Mouse (Mus musculus) stomach, embryonic 16.5 days (tissue): ENCODE measurements around the gene Nod1. TPM values are rescaled to one million over a fixed set of nuclear protein-coding genes. Genes with fewer than 3 reads are reported as not detected.

Source experiments
- ATAC-seq: fragments of 200-750 bp; cut with Nextera tagmentation; 2 replicates; pipeline ENCODE4 v1.8.0; 2017; ENCODE audit warnings: moderate number of reproducible peaks, moderate TSS enrichment; ENCODE audit not compliant: insufficient read depth, low FRiP score
- H3K27ac ChIP-seq: fragments of 300-500 bp; sonication (generic); 2 replicates; pipeline ENCODE4 v1.5.1; 2014; ENCODE audit warnings: low read length
- H3K27me3 ChIP-seq: fragments of 300-500 bp; sonication (generic); 2 replicates; pipeline ENCODE4 v1.6.1; 2014; ENCODE audit warnings: low read length, control low read depth, mixed read lengths; ENCODE audit not compliant: control insufficient read depth, insufficient read depth
- H3K36me3 ChIP-seq: fragments of 300-500 bp; sonication (generic); 2 replicates; pipeline ENCODE4 v1.6.1; 2014; ENCODE audit warnings: low read length; ENCODE audit not compliant: control insufficient read depth, insufficient read depth
- H3K4me1 ChIP-seq: fragments of 300-500 bp; sonication (generic); 2 replicates; pipeline ENCODE4 v1.6.1; 2014; ENCODE audit warnings: low read length, control low read depth, mixed read lengths; ENCODE audit not compliant: control insufficient read depth, insufficient read depth
- H3K4me2 ChIP-seq: fragments of 300-500 bp; sonication (generic); 2 replicates; pipeline ENCODE4 v1.6.1; 2014; ENCODE audit warnings: low read depth, low read length, mixed read lengths
- H3K4me3 ChIP-seq: fragments of 300-500 bp; sonication (generic); replicated peaks from 2 replicates; pipeline ENCODE4 v1.5.1; 2014; ENCODE audit warnings: mild to moderate bottlenecking, low read length
- H3K9ac ChIP-seq: fragments of 300-500 bp; sonication (generic); 2 replicates; pipeline ENCODE4 v1.6.1; 2014; ENCODE audit warnings: low read length
- H3K9me3 ChIP-seq: fragments of 300-500 bp; sonication (generic); replicated peaks from 2 replicates; pipeline ENCODE4 v1.6.1; 2016; ENCODE audit warnings: low read length, control low read depth; ENCODE audit not compliant: control insufficient read depth
- WGBS: fragments of 180-500 bp; shearing (Covaris S2); extraction: QIAGEN DNeasy Blood & Tissue Kit; methylation state at CpG from one replicate; pipeline ENCODE4 v1.1.7; 2014; 5-methylcytosine and 5-hydroxymethylcytosine counted together
- polyA plus RNA-seq: library from polyadenylated mRNA; unstranded; fragments of >200 nt; fragmentation: Nextera tagmentation; extraction: Ambion mirVana; gene quantifications from 2 replicates; pipeline ENCODE4 v1.2.1, GENCODE M21; 2015

Nod1 gene
- polyA plus RNA-seq, 1 experiment from 2014 or later, result 9.8 TPM

DNA sequence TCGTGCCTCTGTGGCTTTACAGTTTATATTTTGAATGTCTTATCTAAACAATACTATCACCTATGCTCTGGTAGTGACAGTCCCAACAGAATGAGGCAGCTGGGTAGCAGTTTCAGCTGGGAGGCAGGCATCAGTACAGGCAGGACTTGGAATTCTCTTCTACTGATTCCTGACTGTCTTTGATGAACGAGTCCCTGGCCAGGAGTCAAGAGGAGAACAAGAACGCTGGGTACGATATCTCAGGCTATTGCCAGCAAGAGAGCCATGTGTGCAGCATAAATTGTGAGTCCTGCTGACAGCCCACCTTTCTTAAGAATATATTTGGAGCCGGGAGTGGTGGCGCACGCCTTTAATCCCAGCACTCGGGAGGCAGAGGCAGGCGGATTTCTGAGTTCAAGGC is 1.9 kb downstream of the Nod1 start:
- WGBS, result 55% methylated on average over 9 of the region's 9 CpGs
- no peak for ATAC-seq

GRCm38 (mm10) chr6:54969801-54970200 is 2.6 kb downstream of the Nod1 start:
- Histone ChIP-seq H3K27me3 (no peaks in the 10 kb centered on the region), H3K27ac (no peak overlapping the region), H3K4me3 (no peak overlapping the region), H3K9me3 (no peaks in the 10 kb centered on the region), H3K4me2 (no peak overlapping the region), H3K36me3 (no peaks in the 10 kb centered on the region), H3K9ac (no peak overlapping the region), H3K4me1 (peaks cover 3% of the 10 kb centered on the region; the same call in 1 of the 2 replicates)
- WGBS, result 64% methylated on average over 2 of the region's 2 CpGs
- ATAC-seq, result no peak

More for the DNA sequence above, 1.9 kb downstream of the Nod1 start:
- H3K36me3 ChIP-seq, result no peaks in the 10 kb centered on the region
- H3K4me2 ChIP-seq, result no peak overlapping the region
- peaks cover 3% of the 10 kb centered on the region; the same call in 1 of the 2 replicates for H3K4me1 ChIP-seq
- no peaks in the 10 kb centered on the region for H3K27me3 ChIP-seq
- no peak overlapping the region for H3K9ac ChIP-seq
- H3K9me3 ChIP-seq, result no peaks in the 10 kb centered on the region
- H3K27ac ChIP-seq, result no peak overlapping the region
- no peak overlapping the region for H3K4me3 ChIP-seq

GRCm38 (mm10) chr6:54967591-54967990 is 4.8 kb downstream of the Nod1 start:
- no peak for ATAC-seq
- Histone ChIP-seq H3K4me1 (no peaks in the 10 kb centered on the region), H3K4me2 (no peak overlapping the region), H3K9me3 (no peaks in the 10 kb centered on the region), H3K36me3 (no peaks in the 10 kb centered on the region), H3K27ac (no peak overlapping the region), H3K9ac (no peak overlapping the region), H3K27me3 (no peaks in the 10 kb centered on the region), H3K4me3 (no peak overlapping the region)
- WGBS, result 39% methylated on average over 10 of the region's 10 CpGs

GRCm38 (mm10) chr6:54965234-54965633 is 7.2 kb downstream of the Nod1 start:
- Histone ChIP-seq H3K36me3 (no peaks in the 10 kb centered on the region), H3K27me3 (no peaks in the 10 kb centered on the region), H3K4me3 (no peak overlapping the region), H3K4me1 (no peaks in the 10 kb centered on the region), H3K27ac (no peak overlapping the region), H3K9ac (no peak overlapping the region), H3K9me3 (no peaks in the 10 kb centered on the region), H3K4me2 (no peak overlapping the region)
- WGBS, result 36% methylated on average over 5 of the region's 5 CpGs
- ATAC-seq, result no peak

GRCm38 (mm10) chr6:54964755-54965154 is 7.7 kb downstream of the Nod1 start:
- H3K9me3 ChIP-seq, result no peaks in the 10 kb centered on the region
- 49% methylated on average over 1 of the region's 1 CpGs for WGBS
- no peak overlapping the region for H3K4me2 ChIP-seq
- no peak overlapping the region for H3K9ac ChIP-seq
- H3K27me3 ChIP-seq, result no peaks in the 10 kb centered on the region
- ATAC-seq, result no peak
- no peaks in the 10 kb centered on the region for H3K4me1 ChIP-seq
- no peak overlapping the region for H3K4me3 ChIP-seq
- H3K36me3 ChIP-seq, result no peaks in the 10 kb centered on the region
- H3K27ac ChIP-seq, result no peak overlapping the region; the same call in 1 of the 2 replicates

DNA sequence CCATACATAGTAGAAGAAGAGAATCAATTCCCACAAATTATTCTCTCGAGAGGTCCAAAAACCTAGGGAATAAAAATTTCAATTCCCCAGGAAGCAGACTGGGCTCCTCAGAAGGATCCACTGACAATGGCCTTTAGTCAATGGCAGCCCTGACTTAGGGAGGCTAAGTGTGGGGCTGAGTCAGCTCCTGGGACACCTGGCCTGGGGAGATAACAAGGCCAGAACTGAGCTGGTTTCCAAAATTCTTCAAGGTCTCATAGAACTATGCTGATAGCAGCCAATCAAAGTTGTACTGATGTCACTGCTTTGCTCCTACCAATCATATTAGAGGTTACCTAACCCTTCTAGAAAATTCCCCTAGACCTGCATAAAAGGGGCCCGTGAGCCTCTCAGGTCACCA is 8.8 kb downstream of the Nod1 start:
- no peak overlapping the region for H3K9ac ChIP-seq
- H3K4me3 ChIP-seq, result no peak overlapping the region
- H3K4me1 ChIP-seq, result no peaks in the 10 kb centered on the region
- no peaks in the 10 kb centered on the region for H3K9me3 ChIP-seq
- no peaks in the 10 kb centered on the region for H3K36me3 ChIP-seq
- no peak overlapping the region for H3K4me2 ChIP-seq
- ATAC-seq, result no peak
- 73% methylated on average over 2 of the region's 2 CpGs for WGBS
- H3K27ac ChIP-seq, result no peak overlapping the region
- no peaks in the 10 kb centered on the region for H3K27me3 ChIP-seq

GRCm38 (mm10) chr6:54957655-54958054 is 14.8 kb downstream of the Nod1 start:
- H3K36me3 ChIP-seq, result no peaks in the 10 kb centered on the region
- H3K9ac ChIP-seq, result no peak overlapping the region
- no peak for ATAC-seq
- no peak overlapping the region for H3K4me3 ChIP-seq
- H3K9me3 ChIP-seq, result no peaks in the 10 kb centered on the region
- H3K4me1 ChIP-seq, result peaks cover 6% of the 10 kb centered on the region; the same call in 1 of the 2 replicates
- H3K27ac ChIP-seq, result no peak overlapping the region
- 81% methylated on average over 8 of the region's 8 CpGs for WGBS
- no peaks in the 10 kb centered on the region for H3K27me3 ChIP-seq
- H3K4me2 ChIP-seq, result no peak overlapping the region

DNA sequence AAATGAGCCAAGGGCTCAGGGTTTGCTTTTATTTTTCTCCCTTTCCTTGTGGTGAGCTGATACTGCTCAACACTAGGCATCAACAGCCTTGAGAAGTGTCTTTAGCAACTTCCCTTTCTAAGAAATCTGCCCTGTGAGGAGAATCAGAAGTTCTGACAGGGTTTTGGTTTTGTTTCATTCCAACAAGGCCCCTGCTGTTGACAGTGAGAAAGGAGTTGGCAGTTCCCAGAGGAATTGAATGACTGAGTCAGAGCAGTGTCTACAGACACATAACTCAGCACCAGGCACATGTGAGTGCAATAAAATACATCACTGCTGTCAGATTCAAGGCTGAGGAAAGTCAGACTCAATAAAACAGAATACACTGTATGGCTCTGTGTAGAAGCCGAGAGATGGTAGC is 16.0 kb downstream of the Nod1 start:
- WGBS, result 50% methylated on average over 1 of the region's 1 CpGs

GRCm38 (mm10) chr6:54955949-54956348 is 16.5 kb downstream of the Nod1 start:
- Histone ChIP-seq H3K4me3 (no peak overlapping the region), H3K4me1 (peaks cover 6% of the 10 kb centered on the region; the same call in 1 of the 2 replicates), H3K27ac (peak overlapping the region; percentile 21; the same call in 1 of the 2 replicates), H3K9ac (no peak overlapping the region), H3K27me3 (no peaks in the 10 kb centered on the region), H3K9me3 (no peaks in the 10 kb centered on the region), H3K4me2 (no peak overlapping the region), H3K36me3 (no peaks in the 10 kb centered on the region)
- no peak for ATAC-seq

More for the DNA sequence above, 16.0 kb downstream of the Nod1 start:
- peaks cover 6% of the 10 kb centered on the region; the same call in 1 of the 2 replicates for H3K4me1 ChIP-seq
- H3K36me3 ChIP-seq, result no peaks in the 10 kb centered on the region
- H3K9ac ChIP-seq, result no peak overlapping the region
- H3K4me3 ChIP-seq, result no peak overlapping the region
- H3K27me3 ChIP-seq, result no peaks in the 10 kb centered on the region
- no peak overlapping the region for H3K4me2 ChIP-seq
- peak overlapping the region; percentile 21; the same call in 1 of the 2 replicates for H3K27ac ChIP-seq
- no peaks in the 10 kb centered on the region for H3K9me3 ChIP-seq
- peak; percentile 44; the same call in 1 of the 2 replicates for ATAC-seq
